Mouse (Mus musculus): ENCODE measurements around the gene Selp. TPM values are rescaled to one million over a fixed set of nuclear protein-coding genes. Genes with fewer than 3 reads are reported as not detected.

Selp gene
- polyA plus RNA-seq, 1 experiment from 2014 or later, result 0.53 TPM

GRCm38 (mm10) chr1:164075416-164075815, 39.6 kb upstream of the Selp start:
- WGBS, result 94% methylated on average over 1 of the region's 1 CpGs
- no peak for ATAC-seq (ENCODE audit: insufficient number of reproducible peaks, insufficient read depth, low FRiP score, low read depth)
- Histone ChIP-seq H3K4me2 (ENCODE audit: low read length) (no peak overlapping the region), H3K9ac (ENCODE audit: low read length) (no peak overlapping the region), H3K4me3 (ENCODE audit: control insufficient read depth in 1 of 2, insufficient read depth in 1 of 2, low read depth in 1 of 2, low read length in 2 of 2) (no peak overlapping the region), H3K27me3 (ENCODE audit: control insufficient read depth, insufficient read depth, low read length) (no peaks in the 10 kb centered on the region), H3K9me3 (ENCODE audit: control insufficient read depth, low read length) (no peaks in the 10 kb centered on the region), H3K27ac (replicated peaks in 1 of 2; ENCODE audit: control insufficient read depth in 1 of 2, insufficient read depth in 1 of 2, low read depth in 2 of 2, low read length in 2 of 2) (no peak overlapping the region), H3K4me1 (ENCODE audit: control insufficient read depth in 2 of 2, insufficient read depth in 2 of 2, low read length in 2 of 2) (no peaks in the 10 kb centered on the region), H3K36me3 (ENCODE audit: control insufficient read depth, insufficient read depth, low read length) (no peaks in the 10 kb centered on the region)

- 38% methylated on average over 1 of the region's 1 CpGs for WGBS
- no peak for ATAC-seq (ENCODE audit: insufficient number of reproducible peaks, insufficient read depth, low FRiP score, low read depth)
- no peaks in the 10 kb centered on the region for H3K36me3 ChIP-seq (ENCODE audit: control insufficient read depth, insufficient read depth, low read length)
Observed at GRCm38 (mm10) chr1:164076441-164076840, 38.6 kb upstream of the Selp start.

GRCm38 (mm10) chr1:164077031-164077430, 38.0 kb upstream of the Selp start:
- WGBS, result 64% methylated on average over 3 of the region's 3 CpGs
- Histone ChIP-seq H3K9me3 (ENCODE audit: control insufficient read depth, low read length) (no peaks in the 10 kb centered on the region), H3K4me2 (ENCODE audit: low read length) (no peak overlapping the region), H3K4me3 (ENCODE audit: control insufficient read depth in 1 of 2, insufficient read depth in 1 of 2, low read depth in 1 of 2, low read length in 2 of 2) (no peak overlapping the region), H3K9ac (ENCODE audit: low read length) (no peak overlapping the region), H3K4me1 (ENCODE audit: control insufficient read depth in 2 of 2, insufficient read depth in 2 of 2, low read length in 2 of 2) (no peaks in the 10 kb centered on the region), H3K27ac (replicated peaks in 1 of 2; ENCODE audit: control insufficient read depth in 1 of 2, insufficient read depth in 1 of 2, low read depth in 2 of 2, low read length in 2 of 2) (no peak overlapping the region), H3K27me3 (ENCODE audit: control insufficient read depth, insufficient read depth, low read length) (no peaks in the 10 kb centered on the region), H3K36me3 (ENCODE audit: control insufficient read depth, insufficient read depth, low read length) (no peaks in the 10 kb centered on the region)
- no peak for ATAC-seq (ENCODE audit: insufficient number of reproducible peaks, insufficient read depth, low FRiP score, low read depth)

More at GRCm38 (mm10) chr1:164076441-164076840, 38.6 kb upstream of the Selp start:
- H3K27me3 ChIP-seq (ENCODE audit: control insufficient read depth, insufficient read depth, low read length), result no peaks in the 10 kb centered on the region
- H3K4me2 ChIP-seq (ENCODE audit: low read length), result no peak overlapping the region
- H3K27ac ChIP-seq (replicated peaks in 1 of 2; ENCODE audit: control insufficient read depth in 1 of 2, insufficient read depth in 1 of 2, low read depth in 2 of 2, low read length in 2 of 2), result no peak overlapping the region
- H3K4me3 ChIP-seq (ENCODE audit: control insufficient read depth in 1 of 2, insufficient read depth in 1 of 2, low read depth in 1 of 2, low read length in 2 of 2), result no peak overlapping the region
- no peaks in the 10 kb centered on the region for H3K9me3 ChIP-seq (ENCODE audit: control insufficient read depth, low read length)
- H3K9ac ChIP-seq (ENCODE audit: low read length), result no peak overlapping the region
- no peaks in the 10 kb centered on the region for H3K4me1 ChIP-seq (ENCODE audit: control insufficient read depth in 2 of 2, insufficient read depth in 2 of 2, low read length in 2 of 2)

- Histone ChIP-seq H3K9ac (ENCODE audit: low read length) (no peak overlapping the region), H3K9me3 (ENCODE audit: control insufficient read depth, low read length) (no peaks in the 10 kb centered on the region), H3K27me3 (ENCODE audit: control insufficient read depth, insufficient read depth, low read length) (no peaks in the 10 kb centered on the region), H3K36me3 (ENCODE audit: control insufficient read depth, insufficient read depth, low read length) (no peaks in the 10 kb centered on the region), H3K4me1 (ENCODE audit: control insufficient read depth in 2 of 2, insufficient read depth in 2 of 2, low read length in 2 of 2) (no peaks in the 10 kb centered on the region), H3K4me2 (ENCODE audit: low read length) (no peak overlapping the region), H3K27ac (replicated peaks in 1 of 2; ENCODE audit: control insufficient read depth in 1 of 2, insufficient read depth in 1 of 2, low read depth in 2 of 2, low read length in 2 of 2) (no peak overlapping the region), H3K4me3 (ENCODE audit: control insufficient read depth in 1 of 2, insufficient read depth in 1 of 2, low read depth in 1 of 2, low read length in 2 of 2) (no peak overlapping the region)
- no peak for ATAC-seq (ENCODE audit: insufficient number of reproducible peaks, insufficient read depth, low FRiP score, low read depth)
- 79% methylated on average over 4 of the region's 4 CpGs for WGBS
Observed at GRCm38 (mm10) chr1:164078323-164078741, 36.7 kb upstream of the Selp start.

- H3K27ac ChIP-seq (replicated peaks in 1 of 2; ENCODE audit: control insufficient read depth in 1 of 2, insufficient read depth in 1 of 2, low read depth in 2 of 2, low read length in 2 of 2), result no peak overlapping the region
- no peak overlapping the region for H3K4me3 ChIP-seq (ENCODE audit: control insufficient read depth in 1 of 2, insufficient read depth in 1 of 2, low read depth in 1 of 2, low read length in 2 of 2)
- no peaks in the 10 kb centered on the region for H3K4me1 ChIP-seq (ENCODE audit: control insufficient read depth in 2 of 2, insufficient read depth in 2 of 2, low read length in 2 of 2)
- 82% methylated on average over 11 of the region's 11 CpGs for WGBS
- no peak for ATAC-seq (ENCODE audit: insufficient number of reproducible peaks, insufficient read depth, low FRiP score, low read depth)
- no peaks in the 10 kb centered on the region for H3K36me3 ChIP-seq (ENCODE audit: control insufficient read depth, insufficient read depth, low read length)
- no peaks in the 10 kb centered on the region for H3K27me3 ChIP-seq (ENCODE audit: control insufficient read depth, insufficient read depth, low read length)
- no peak overlapping the region for H3K4me2 ChIP-seq (ENCODE audit: low read length)
- H3K9ac ChIP-seq (ENCODE audit: low read length), result no peak overlapping the region
- no peaks in the 10 kb centered on the region for H3K9me3 ChIP-seq (ENCODE audit: control insufficient read depth, low read length)
Observed at GRCm38 (mm10) chr1:164079091-164079490, 36.0 kb upstream of the Selp start.

- 78% methylated on average over 4 of the region's 4 CpGs for WGBS
- no peak overlapping the region for H3K9ac ChIP-seq (ENCODE audit: low read length)
- no peak overlapping the region for H3K4me2 ChIP-seq (ENCODE audit: low read length)
- no peaks in the 10 kb centered on the region for H3K9me3 ChIP-seq (ENCODE audit: control insufficient read depth, low read length)
- H3K36me3 ChIP-seq (ENCODE audit: control insufficient read depth, insufficient read depth, low read length), result no peaks in the 10 kb centered on the region
- no peak for ATAC-seq (ENCODE audit: insufficient number of reproducible peaks, insufficient read depth, low FRiP score, low read depth)
- no peak overlapping the region for H3K27ac ChIP-seq (replicated peaks in 1 of 2; ENCODE audit: control insufficient read depth in 1 of 2, insufficient read depth in 1 of 2, low read depth in 2 of 2, low read length in 2 of 2)
- H3K4me1 ChIP-seq (ENCODE audit: control insufficient read depth in 2 of 2, insufficient read depth in 2 of 2, low read length in 2 of 2), result no peaks in the 10 kb centered on the region
- H3K27me3 ChIP-seq (ENCODE audit: control insufficient read depth, insufficient read depth, low read length), result no peaks in the 10 kb centered on the region
- H3K4me3 ChIP-seq (ENCODE audit: control insufficient read depth in 1 of 2, insufficient read depth in 1 of 2, low read depth in 1 of 2, low read length in 2 of 2), result no peak overlapping the region
Observed at GRCm38 (mm10) chr1:164083046-164083445, 32.0 kb upstream of the Selp start.

- H3K27ac ChIP-seq (replicated peaks in 1 of 2; ENCODE audit: control insufficient read depth in 1 of 2, insufficient read depth in 1 of 2, low read depth in 2 of 2, low read length in 2 of 2), result no peak overlapping the region
- H3K4me1 ChIP-seq (ENCODE audit: control insufficient read depth in 2 of 2, insufficient read depth in 2 of 2, low read length in 2 of 2), result no peaks in the 10 kb centered on the region
- no peaks in the 10 kb centered on the region for H3K27me3 ChIP-seq (ENCODE audit: control insufficient read depth, insufficient read depth, low read length)
- WGBS, result 69% methylated on average over 3 of the region's 3 CpGs
- no peak overlapping the region for H3K9ac ChIP-seq (ENCODE audit: low read length)
- H3K4me3 ChIP-seq (ENCODE audit: control insufficient read depth in 1 of 2, insufficient read depth in 1 of 2, low read depth in 1 of 2, low read length in 2 of 2), result no peak overlapping the region
- no peaks in the 10 kb centered on the region for H3K9me3 ChIP-seq (ENCODE audit: control insufficient read depth, low read length)
- no peaks in the 10 kb centered on the region for H3K36me3 ChIP-seq (ENCODE audit: control insufficient read depth, insufficient read depth, low read length)
- ATAC-seq (ENCODE audit: insufficient number of reproducible peaks, insufficient read depth, low FRiP score, low read depth), result no peak
- H3K4me2 ChIP-seq (ENCODE audit: low read length), result no peak overlapping the region
Observed at GRCm38 (mm10) chr1:164086797-164087196, 28.3 kb upstream of the Selp start.

- H3K9ac ChIP-seq (ENCODE audit: low read length), result no peak overlapping the region
- H3K4me1 ChIP-seq (ENCODE audit: control insufficient read depth in 2 of 2, insufficient read depth in 2 of 2, low read length in 2 of 2), result no peaks in the 10 kb centered on the region
- ATAC-seq (ENCODE audit: insufficient number of reproducible peaks, insufficient read depth, low FRiP score, low read depth), result no peak
- no peaks in the 10 kb centered on the region for H3K27me3 ChIP-seq (ENCODE audit: control insufficient read depth, insufficient read depth, low read length)
- H3K4me2 ChIP-seq (ENCODE audit: low read length), result no peak overlapping the region
- no peaks in the 10 kb centered on the region for H3K36me3 ChIP-seq (ENCODE audit: control insufficient read depth, insufficient read depth, low read length)
- H3K27ac ChIP-seq (replicated peaks in 1 of 2; ENCODE audit: control insufficient read depth in 1 of 2, insufficient read depth in 1 of 2, low read depth in 2 of 2, low read length in 2 of 2), result no peak overlapping the region
- no peak overlapping the region for H3K4me3 ChIP-seq (ENCODE audit: control insufficient read depth in 1 of 2, insufficient read depth in 1 of 2, low read depth in 1 of 2, low read length in 2 of 2)
- WGBS, result 84% methylated on average over 5 of the region's 5 CpGs
- no peaks in the 10 kb centered on the region for H3K9me3 ChIP-seq (ENCODE audit: control insufficient read depth, low read length)
Observed at GRCm38 (mm10) chr1:164087872-164088271, 27.2 kb upstream of the Selp start.
